Mouse (Mus musculus) heart, embryonic 12.5 days (tissue): ENCODE data around the gene Higd1b. TPM values are rescaled to one million over a fixed set of nuclear protein-coding genes. Genes with fewer than 3 reads are reported as not detected.
A peak's percentile ranks its signal among the peaks of the same experiment; 100 is the strongest.

Source experiments
- ATAC-seq: fragments of 200-750 bp; cut with Nextera tagmentation; 2 replicates; pipeline ENCODE4 v1.8.0; 2017; ENCODE audit warnings: moderate TSS enrichment, moderate library complexity; ENCODE audit not compliant: insufficient number of reproducible peaks, low FRiP score
- H3K27ac ChIP-seq: fragments of 300-500 bp; sonication (generic); 2 replicates; pipeline ENCODE4 v1.5.1; 2016; ENCODE audit warnings: mild to moderate bottlenecking, moderate library complexity; ENCODE audit not compliant: poor library complexity, severe bottlenecking
- H3K27me3 ChIP-seq: fragments of 300-500 bp; sonication (generic); replicated peaks from 2 replicates; pipeline ENCODE4 v1.6.1; 2016; ENCODE audit warnings: mild to moderate bottlenecking, moderate library complexity
- H3K36me3 ChIP-seq: fragments of 300-500 bp; sonication (generic); 2 replicates; pipeline ENCODE4 v1.6.1; 2016; ENCODE audit warnings: mild to moderate bottlenecking, moderate library complexity
- H3K4me1 ChIP-seq: fragments of 300-500 bp; sonication (generic); replicated peaks from 2 replicates; pipeline ENCODE4 v1.6.1; 2016; ENCODE audit warnings: mild to moderate bottlenecking
- H3K4me2 ChIP-seq: fragments of 300-500 bp; sonication (generic); 2 replicates; pipeline ENCODE4 v1.6.1; 2016; ENCODE audit warnings: mild to moderate bottlenecking, moderate library complexity
- H3K4me3 ChIP-seq: fragments of 300-500 bp; sonication (generic); 2 replicates; pipeline ENCODE4 v1.5.1; 2016; ENCODE audit warnings: mild to moderate bottlenecking
- H3K9ac ChIP-seq: fragments of 300-500 bp; sonication (generic); 2 replicates; pipeline ENCODE4 v1.6.1; 2016; ENCODE audit warnings: mild to moderate bottlenecking, moderate library complexity
- H3K9me3 ChIP-seq: fragments of 300-500 bp; sonication (generic); replicated peaks from 2 replicates; pipeline ENCODE4 v1.6.1; 2016; ENCODE audit warnings: mild to moderate bottlenecking, moderate library complexity
- WGBS: fragments of 180-500 bp; shearing (Covaris S2); methylation state at CpG from one replicate; pipeline ENCODE4 v1.1.7; 2016; 5-methylcytosine and 5-hydroxymethylcytosine counted together
- polyA plus RNA-seq: library from polyadenylated mRNA; unstranded; fragments of >200 nt; fragmentation: Nextera tagmentation; extraction: Ambion mirVana; gene quantifications from 2 replicates; pipeline ENCODE4 v1.2.1, GENCODE M21; 2016

Gene Higd1b
- polyA plus RNA-seq, 1 experiment from 2014 or later = not detected

- peak overlapping the region; percentile 98 for H3K9ac ChIP-seq
- no peaks in the 10 kb centered on the region for H3K36me3 ChIP-seq
- peak overlapping the region; percentile 72 for H3K4me2 ChIP-seq
- peak overlapping the region; percentile 99 for H3K27ac ChIP-seq
- ATAC-seq = no peak
- H3K27me3 ChIP-seq = no peaks in the 10 kb centered on the region; the same call in 1 of the 2 replicates
- peak overlapping the region; percentile 90 for H3K4me3 ChIP-seq
- WGBS = 9% methylated on average over 14 of the region's 14 CpGs
- no peaks in the 10 kb centered on the region for H3K9me3 ChIP-seq
- peaks cover 22% of the 10 kb centered on the region for H3K4me1 ChIP-seq
Observed at GRCm38 (mm10) chr11:102819783-102820385, 15.8 kb upstream of the Higd1b start.

GRCm38 (mm10) chr11:102820432-102820831 is 15.2 kb upstream of the Higd1b start:
- Histone ChIP-seq H3K4me2 (no peak overlapping the region), H3K9ac (no peak overlapping the region), H3K27ac (no peak overlapping the region), H3K9me3 (no peaks in the 10 kb centered on the region), H3K27me3 (no peaks in the 10 kb centered on the region; the same call in 1 of the 2 replicates), H3K36me3 (no peaks in the 10 kb centered on the region), H3K4me3 (no peak overlapping the region), H3K4me1 (peaks cover 20% of the 10 kb centered on the region)
- no peak for ATAC-seq
- 19% methylated on average over 3 of the region's 3 CpGs for WGBS

GRCm38 (mm10) chr11:102821231-102821630 is 14.4 kb upstream of the Higd1b start:
- no peak overlapping the region for H3K4me3 ChIP-seq
- no peaks in the 10 kb centered on the region for H3K36me3 ChIP-seq
- H3K9me3 ChIP-seq = no peaks in the 10 kb centered on the region
- H3K9ac ChIP-seq = no peak overlapping the region
- no peak for ATAC-seq
- no peak overlapping the region for H3K27ac ChIP-seq
- 58% methylated on average over 6 of the region's 6 CpGs for WGBS
- no peaks in the 10 kb centered on the region; the same call in 1 of the 2 replicates for H3K27me3 ChIP-seq
- no peak overlapping the region for H3K4me2 ChIP-seq
- H3K4me1 ChIP-seq = peaks cover 14% of the 10 kb centered on the region

- WGBS = 71% methylated on average over 2 of the region's 2 CpGs
- H3K27ac ChIP-seq = no peak overlapping the region
- no peak overlapping the region for H3K9ac ChIP-seq
- no peak overlapping the region for H3K4me2 ChIP-seq
- no peaks in the 10 kb centered on the region for H3K36me3 ChIP-seq
- no peak for ATAC-seq
- H3K27me3 ChIP-seq = no peaks in the 10 kb centered on the region
- H3K4me1 ChIP-seq = peaks cover 10% of the 10 kb centered on the region
- H3K9me3 ChIP-seq = no peaks in the 10 kb centered on the region
- H3K4me3 ChIP-seq = no peak overlapping the region
Observed at GRCm38 (mm10) chr11:102826476-102826875, 9.2 kb upstream of the Higd1b start.

- WGBS = 43% methylated on average over 4 of the region's 4 CpGs
- Histone ChIP-seq H3K4me3 (no peak overlapping the region), H3K9me3 (no peaks in the 10 kb centered on the region), H3K4me1 (peaks cover 10% of the 10 kb centered on the region), H3K27ac (no peak overlapping the region), H3K4me2 (no peak overlapping the region), H3K36me3 (no peaks in the 10 kb centered on the region), H3K27me3 (no peaks in the 10 kb centered on the region), H3K9ac (no peak overlapping the region)
- no peak for ATAC-seq
Observed at GRCm38 (mm10) chr11:102827097-102827496, 8.6 kb upstream of the Higd1b start.

GRCm38 (mm10) chr11:102830276-102830675 is 5.4 kb upstream of the Higd1b start:
- H3K9ac ChIP-seq = no peak overlapping the region
- H3K4me1 ChIP-seq = peaks cover 10% of the 10 kb centered on the region
- H3K27me3 ChIP-seq = no peaks in the 10 kb centered on the region
- H3K4me2 ChIP-seq = no peak overlapping the region
- 52% methylated on average over 4 of the region's 4 CpGs for WGBS
- no peak overlapping the region for H3K27ac ChIP-seq
- no peaks in the 10 kb centered on the region for H3K36me3 ChIP-seq
- H3K9me3 ChIP-seq = no peaks in the 10 kb centered on the region
- ATAC-seq = no peak
- no peak overlapping the region for H3K4me3 ChIP-seq

- Histone ChIP-seq H3K4me2 (no peak overlapping the region), H3K4me3 (no peak overlapping the region), H3K4me1 (peaks cover 1% of the 10 kb centered on the region; the same call in 1 of the 2 replicates), H3K9me3 (no peaks in the 10 kb centered on the region), H3K9ac (no peak overlapping the region), H3K27ac (no peak overlapping the region), H3K36me3 (peaks cover 14% of the 10 kb centered on the region), H3K27me3 (no peaks in the 10 kb centered on the region)
- ATAC-seq = no peak
- 68% methylated on average over 18 of the region's 18 CpGs for WGBS
Observed at GRCm38 (mm10) chr11:102832700-102833297, 2.9 kb upstream of the Higd1b start.

- H3K4me3 ChIP-seq = no peak overlapping the region
- peaks cover 29% of the 10 kb centered on the region for H3K36me3 ChIP-seq
- H3K4me1 ChIP-seq = no peaks in the 10 kb centered on the region
- 90% methylated on average over 10 of the region's 10 CpGs for WGBS
- no peak overlapping the region for H3K9ac ChIP-seq
- H3K27me3 ChIP-seq = no peaks in the 10 kb centered on the region
- no peak overlapping the region for H3K4me2 ChIP-seq
- H3K9me3 ChIP-seq = no peaks in the 10 kb centered on the region
- no peak for ATAC-seq
- H3K27ac ChIP-seq = no peak overlapping the region
Observed at GRCm38 (mm10) chr11:102834219-102834618, 1.4 kb upstream of the Higd1b start.

GRCm38 (mm10) chr11:102836146-102836545 is 497 bp downstream of the Higd1b start:
- H3K27ac ChIP-seq = no peak overlapping the region

GRCm38 (mm10) chr11:102837385-102837784 is 1.7 kb downstream of the Higd1b start:
- Histone ChIP-seq H3K4me1 (no peaks in the 10 kb centered on the region), H3K27me3 (no peaks in the 10 kb centered on the region), H3K36me3 (peaks cover 59% of the 10 kb centered on the region), H3K4me2 (no peak overlapping the region), H3K9me3 (no peaks in the 10 kb centered on the region), H3K9ac (no peak overlapping the region), H3K27ac (no peak overlapping the region), H3K4me3 (no peak overlapping the region)
- WGBS = 97% methylated on average over 1 of the region's 1 CpGs
- no peak for ATAC-seq

More at GRCm38 (mm10) chr11:102836146-102836545, 497 bp downstream of the Higd1b start:
- no peak overlapping the region for H3K4me2 ChIP-seq
- whole genome bisulfite sequencing = 79% methylated on average over 9 of the region's 9 CpGs
- H3K9me3 ChIP-seq = no peaks in the 10 kb centered on the region
- no peak overlapping the region for H3K9ac ChIP-seq
- peaks cover 46% of the 10 kb centered on the region for H3K36me3 ChIP-seq
- H3K4me3 ChIP-seq = no peak overlapping the region
- no peak for ATAC-seq
- H3K4me1 ChIP-seq = no peaks in the 10 kb centered on the region
- H3K27me3 ChIP-seq = no peaks in the 10 kb centered on the region

- no peaks in the 10 kb centered on the region for H3K9me3 ChIP-seq
- no peaks in the 10 kb centered on the region for H3K4me1 ChIP-seq
- H3K4me3 ChIP-seq = no peak overlapping the region
- peaks cover 66% of the 10 kb centered on the region for H3K36me3 ChIP-seq
- whole genome bisulfite sequencing = 91% methylated on average over 2 of the region's 2 CpGs
- no peak for ATAC-seq
- no peaks in the 10 kb centered on the region for H3K27me3 ChIP-seq
- no peak overlapping the region for H3K4me2 ChIP-seq
- no peak overlapping the region for H3K27ac ChIP-seq
- H3K9ac ChIP-seq = no peak overlapping the region
Observed at GRCm38 (mm10) chr11:102838126-102838525, 2.5 kb downstream of the Higd1b start.
